Mouse (Mus musculus) myocyte (in vitro differentiated cells): ENCODE measurements at regions not wholly inside any gene's neighbourhood (a gene's known extent, or its start where the extent isn't known, plus 50 kb on each side); places are given as distances from the start of the nearest gene placed in this dataset.

Experiments used
- H3K27me3 ChIP-seq: one replicate; pipeline ENCODE4 v1.6.1; 2011; ENCODE audit not compliant: control insufficient read depth, insufficient read depth, insufficient read length
- H3K36me3 ChIP-seq: one replicate; pipeline ENCODE4 v1.6.1; 2011; ENCODE audit not compliant: control insufficient read depth, insufficient read depth
- H3K4me2 ChIP-seq: one replicate; pipeline ENCODE4 v1.6.1; 2011; ENCODE audit warnings: low read depth, control low read depth
- H3K4me3 ChIP-seq: one replicate; pipeline ENCODE4 v1.5.1; 2011; ENCODE audit warnings: mild to moderate bottlenecking, control low read depth, moderate library complexity
- H3K79me2 ChIP-seq: one replicate; pipeline ENCODE4 v1.6.1; 2011; ENCODE audit not compliant: control insufficient read depth, insufficient read depth
- H3ac ChIP-seq: one replicate; pipeline ENCODE4 v1.6.1; 2011; ENCODE audit not compliant: control insufficient read depth, insufficient read length
- CEBPB ChIP-seq: IDR thresholded peaks from 2 replicates; pipeline ENCODE4 v1.6.1; 2011; ENCODE audit warnings: mild to moderate bottlenecking, moderate library complexity; ENCODE audit not compliant: poor library complexity, insufficient read depth, severe bottlenecking
- E2F4 ChIP-seq: IDR thresholded peaks from one replicate; pipeline ENCODE4 v1.6.1; 2011; ENCODE audit warnings: mild to moderate bottlenecking, control low read depth, moderate library complexity; ENCODE audit not compliant: insufficient read depth
- MAX ChIP-seq: IDR thresholded peaks from one replicate; pipeline ENCODE4 v1.6.1; 2011; ENCODE audit warnings: low read depth, mild to moderate bottlenecking, control low read depth
- MYOD1 ChIP-seq, 3 experiments: IDR thresholded peaks; one replicate each; pipeline ENCODE4 v1.6.1; 2011; ENCODE audit warnings: control low read depth in 2 of 3, low read depth in 2 of 3, mild to moderate bottlenecking in 2 of 3, moderate library complexity in 1 of 3; ENCODE audit not compliant: insufficient read length in 2 of 3, control insufficient read depth in 1 of 3
- MYOG ChIP-seq, 3 experiments: IDR thresholded peaks; one replicate each; pipeline ENCODE4 v1.6.1; 2011; ENCODE audit warnings: control low read depth in 2 of 3, low read depth in 2 of 3, mild to moderate bottlenecking in 2 of 3; ENCODE audit not compliant: insufficient read length in 2 of 3, control insufficient read depth in 1 of 3, insufficient read depth in 1 of 3
- POLR2A ChIP-seq: IDR thresholded peaks from one replicate; pipeline ENCODE4 v1.6.1; 2011; ENCODE audit warnings: low read depth, mild to moderate bottlenecking, control low read depth, moderate library complexity; ENCODE audit not compliant: insufficient read length
- POLR2AphosphoS2 ChIP-seq: IDR thresholded peaks from one replicate; pipeline ENCODE4 v1.6.1; 2011; ENCODE audit warnings: low read depth, control low read depth; ENCODE audit not compliant: insufficient read length
- REST ChIP-seq: IDR thresholded peaks from one replicate; pipeline ENCODE4 v1.6.1; 2011; ENCODE audit warnings: mild to moderate bottlenecking, control low read depth, moderate library complexity; ENCODE audit not compliant: insufficient read depth, insufficient read length
- SRF ChIP-seq: IDR thresholded peaks from one replicate; pipeline ENCODE4 v1.6.1; 2011; ENCODE audit warnings: low read depth; ENCODE audit not compliant: control insufficient read depth, insufficient read length
- TCF12 ChIP-seq: IDR thresholded peaks from one replicate; pipeline ENCODE4 v1.6.1; 2011; ENCODE audit warnings: mild to moderate bottlenecking, control low read depth; ENCODE audit not compliant: poor library complexity, insufficient read depth, severe bottlenecking
- TCF3 ChIP-seq: IDR thresholded peaks from one replicate; pipeline ENCODE4 v1.6.1; 2011; ENCODE audit warnings: low read depth, control low read depth; ENCODE audit not compliant: insufficient read length
- USF1 ChIP-seq: IDR thresholded peaks from one replicate; pipeline ENCODE4 v1.6.1; 2011; ENCODE audit warnings: low read depth, mild to moderate bottlenecking, control low read depth, moderate library complexity

DNA sequence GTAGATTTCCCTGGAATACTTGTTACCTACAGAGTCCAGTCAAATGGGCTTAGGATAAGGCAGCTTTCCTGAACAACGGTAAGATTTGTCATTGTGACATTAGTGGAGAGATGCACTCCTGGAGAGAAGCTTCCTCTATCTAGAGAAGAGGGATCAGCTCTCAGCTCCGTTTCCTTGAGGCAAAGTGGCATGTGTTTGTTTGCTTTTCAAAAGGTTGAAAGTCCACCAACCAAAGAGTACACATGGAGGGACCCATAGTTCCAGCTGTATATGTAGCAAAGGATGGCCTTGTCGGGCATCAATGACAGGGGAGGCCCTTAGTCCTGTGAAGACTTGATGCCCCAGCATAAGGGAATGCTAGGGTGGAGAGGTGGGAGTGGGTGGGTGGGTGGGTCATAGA, 87.9 kb upstream of the Rnd3 start:
- no peak for TF ChIP-seq REST
- TF ChIP-seq POLR2AphosphoS2 = no peak
- no peak for TF ChIP-seq USF1
- no peak for TF ChIP-seq POLR2A
- no peak for TF ChIP-seq MYOD1 (IDR thresholded peaks at IDR 0.05; ENCODE audit: control insufficient read depth in 1 of 3, insufficient read length in 2 of 3, low read depth in 2 of 3)
- no peak for TF ChIP-seq TCF3
- TF ChIP-seq MYOG (IDR thresholded peaks at IDR 0.05; ENCODE audit: control insufficient read depth in 1 of 3, insufficient read depth in 1 of 3, insufficient read length in 2 of 3, low read depth in 2 of 3) = no peak
- no peak for TF ChIP-seq SRF
- no peak for TF ChIP-seq CEBPB
- TF ChIP-seq MAX = no peak
- TF ChIP-seq TCF12 = no peak
- no peak overlapping the region for H3ac ChIP-seq

GRCm38 (mm10) chr2:51234427-51234826, 85.5 kb upstream of the Rnd3 start:
- Histone ChIP-seq H3K36me3 (no peaks in the 10 kb centered on the region), H3ac (no peak overlapping the region), H3K27me3 (no peaks in the 10 kb centered on the region), H3K79me2 (no peaks in the 10 kb centered on the region), H3K4me2 (peak overlapping the region; percentile 30), H3K4me3 (no peak overlapping the region)
- TF ChIP-seq TCF12 (no peak), CEBPB (no peak), E2F4 (no peak), POLR2AphosphoS2 (no peak), MYOD1 (IDR thresholded peaks at IDR 0.05; ENCODE audit: control insufficient read depth in 1 of 3, insufficient read length in 2 of 3, low read depth in 2 of 3) (no peak), MAX (no peak), REST (no peak), MYOG (IDR thresholded peaks at IDR 0.05; ENCODE audit: control insufficient read depth in 1 of 3, insufficient read depth in 1 of 3, insufficient read length in 2 of 3, low read depth in 2 of 3) (no peak), TCF3 (no peak), SRF (no peak), USF1 (no peak), POLR2A (no peak)

More for the DNA sequence above, 87.9 kb upstream of the Rnd3 start:
- no peaks in the 10 kb centered on the region for H3K79me2 ChIP-seq
- no peak overlapping the region for H3K4me3 ChIP-seq
- H3K36me3 ChIP-seq = no peaks in the 10 kb centered on the region
- H3K27me3 ChIP-seq = no peaks in the 10 kb centered on the region
- H3K4me2 ChIP-seq = no peak overlapping the region

DNA sequence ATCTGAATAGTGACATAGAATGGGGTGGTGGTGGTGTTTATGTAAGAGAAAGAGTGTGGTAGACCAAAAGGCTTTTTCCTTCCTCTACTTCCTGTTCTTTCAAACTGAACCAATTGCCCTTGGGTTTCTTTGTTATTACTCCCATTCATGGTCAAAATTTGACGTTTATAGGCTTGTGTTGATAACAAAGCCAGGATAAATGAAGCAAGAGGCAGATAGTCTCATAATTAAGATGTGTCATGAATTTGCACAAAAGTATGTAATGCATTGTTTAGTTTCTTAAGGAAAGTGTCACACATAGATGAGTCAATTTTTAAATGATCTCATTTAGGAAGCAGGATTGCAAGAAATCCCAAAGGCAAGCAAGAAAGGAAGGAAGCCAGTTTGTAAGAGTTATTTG, 73.9 kb upstream of the Rnd3 start:
- TF ChIP-seq MYOD1 (IDR thresholded peaks at IDR 0.05; ENCODE audit: control insufficient read depth in 1 of 3, insufficient read length in 2 of 3, low read depth in 2 of 3) = no peak
- TF ChIP-seq CEBPB = 0 out of 2 replicates have a peak, but pooled peaks have one; percentile 31
- no peak overlapping the region for H3K4me2 ChIP-seq
- H3ac ChIP-seq = no peak overlapping the region
- no peak overlapping the region for H3K4me3 ChIP-seq
- no peaks in the 10 kb centered on the region for H3K36me3 ChIP-seq
- no peaks in the 10 kb centered on the region for H3K79me2 ChIP-seq
- H3K27me3 ChIP-seq = no peaks in the 10 kb centered on the region

- H3K4me2 ChIP-seq = no peak overlapping the region
Observed at GRCm38 (mm10) chr2:51219714-51220113, 70.8 kb upstream of the Rnd3 start.

GRCm38 (mm10) chr2:51207150-51208022, 58.5 kb upstream of the Rnd3 start:
- no peaks in the 10 kb centered on the region for H3K79me2 ChIP-seq
- H3K36me3 ChIP-seq = no peaks in the 10 kb centered on the region
- no peaks in the 10 kb centered on the region for H3K27me3 ChIP-seq
- H3K4me3 ChIP-seq = no peak overlapping the region
- TF ChIP-seq CEBPB = no peak
- TF ChIP-seq REST = no peak
- TF ChIP-seq POLR2A = no peak
- TF ChIP-seq MYOD1 (IDR thresholded peaks at IDR 0.05; ENCODE audit: control insufficient read depth in 1 of 3, insufficient read length in 2 of 3, low read depth in 2 of 3) = no peak
- TF ChIP-seq POLR2AphosphoS2 = no peak
- no peak for TF ChIP-seq SRF
- no peak for TF ChIP-seq TCF12
- TF ChIP-seq TCF3 = no peak
- no peak for TF ChIP-seq USF1
- no peak for TF ChIP-seq E2F4
- H3ac ChIP-seq = no peak overlapping the region
- no peak overlapping the region for H3K4me2 ChIP-seq

More at GRCm38 (mm10) chr2:51219714-51220113, 70.8 kb upstream of the Rnd3 start:
- Histone ChIP-seq H3K4me3 (no peak overlapping the region), H3K36me3 (no peaks in the 10 kb centered on the region), H3K27me3 (no peaks in the 10 kb centered on the region), H3K79me2 (no peaks in the 10 kb centered on the region), H3ac (no peak overlapping the region)
- no peak for TF ChIP-seq TCF3
- peak; percentile 10 for TF ChIP-seq TCF12
